Mouse (Mus musculus): ENCODE measurements around the gene Ccr1l1. TPM values are rescaled to one million over a fixed set of nuclear protein-coding genes. Genes with fewer than 3 reads are reported as not detected.

The Ccr1l1 gene
- polyA plus RNA-seq, 1 experiment from 2014 or later = not detected

GRCm38 (mm10) chr9:123931761-123932700, 46.2 kb downstream of the Ccr1l1 start:
- 75% methylated on average over 6 of the region's 6 CpGs for WGBS
- Histone ChIP-seq H3K27me3 (ENCODE audit: insufficient read depth, poor library complexity, severe bottlenecking) (no peaks in the 10 kb centered on the region), H3K4me3 (no peak overlapping the region), H3K36me3 (no peaks in the 10 kb centered on the region), H3K27ac (no peak overlapping the region), H3K9me3 (no peaks in the 10 kb centered on the region), H3K4me1 (replicated peaks) (peaks cover 7% of the 10 kb centered on the region; the same call in 1 of the 2 replicates)
- DNase-seq (ENCODE audit: low spot score) = no peak

GRCm38 (mm10) chr9:123930926-123931325, 47.3 kb downstream of the Ccr1l1 start:
- no peak for DNase-seq (ENCODE audit: low spot score)
- Histone ChIP-seq H3K9me3 (0 out of 2 replicates have a peak, but pooled peaks cover 2% of the 10 kb centered on the region), H3K4me1 (replicated peaks) (peaks cover 8% of the 10 kb centered on the region), H3K36me3 (no peaks in the 10 kb centered on the region), H3K27me3 (ENCODE audit: insufficient read depth, poor library complexity, severe bottlenecking) (no peaks in the 10 kb centered on the region), H3K4me3 (no peak overlapping the region), H3K27ac (no peak overlapping the region)
- 86% methylated on average over 3 of the region's 3 CpGs for WGBS

GRCm38 (mm10) chr9:123930476-123930875, 47.7 kb downstream of the Ccr1l1 start:
- H3K4me1 ChIP-seq (replicated peaks) = peaks cover 13% of the 10 kb centered on the region
- H3K27me3 ChIP-seq (ENCODE audit: insufficient read depth, poor library complexity, severe bottlenecking) = no peaks in the 10 kb centered on the region
- no peak for DNase-seq (ENCODE audit: low spot score)
- 0 out of 2 replicates have a peak, but pooled peaks cover 3% of the 10 kb centered on the region for H3K9me3 ChIP-seq
- H3K36me3 ChIP-seq = no peaks in the 10 kb centered on the region
- H3K27ac ChIP-seq = no peak overlapping the region
- H3K4me3 ChIP-seq = no peak overlapping the region
- 81% methylated on average over 3 of the region's 3 CpGs for WGBS

GRCm38 (mm10) chr9:123929936-123930335, 48.3 kb downstream of the Ccr1l1 start:
- 89% methylated on average over 4 of the region's 4 CpGs for WGBS
- Histone ChIP-seq H3K9me3 (0 out of 2 replicates have a peak, but pooled peaks cover 3% of the 10 kb centered on the region), H3K4me3 (no peak overlapping the region), H3K27me3 (ENCODE audit: insufficient read depth, poor library complexity, severe bottlenecking) (no peaks in the 10 kb centered on the region), H3K27ac (no peak overlapping the region), H3K36me3 (no peaks in the 10 kb centered on the region), H3K4me1 (replicated peaks) (peaks cover 14% of the 10 kb centered on the region)
- DNase-seq (ENCODE audit: low spot score) = no peak

- no peak for DNase-seq (ENCODE audit: low spot score)
- Histone ChIP-seq H3K27me3 (ENCODE audit: insufficient read depth, poor library complexity, severe bottlenecking) (no peaks in the 10 kb centered on the region), H3K4me3 (no peak overlapping the region), H3K9me3 (0 out of 2 replicates have a peak, but pooled peaks cover 3% of the 10 kb centered on the region), H3K27ac (no peak overlapping the region), H3K36me3 (no peaks in the 10 kb centered on the region), H3K4me1 (replicated peaks) (peaks cover 24% of the 10 kb centered on the region)
- 53% methylated on average over 8 of the region's 8 CpGs for WGBS
Measured at GRCm38 (mm10) chr9:123928759-123929246, 49.4 kb downstream of the Ccr1l1 start.

- no peak for DNase-seq (ENCODE audit: low spot score)
- H3K27ac ChIP-seq = no peak overlapping the region
- 76% methylated on average over 12 of the region's 12 CpGs for WGBS
Measured at GRCm38 (mm10) chr9:123928118-123928758, 50.0 kb downstream of the Ccr1l1 start.

GRCm38 (mm10) chr9:123927281-123927960, 50.8 kb downstream of the Ccr1l1 start:
- Histone ChIP-seq H3K9me3 (0 out of 2 replicates have a peak, but pooled peaks cover 3% of the 10 kb centered on the region), H3K36me3 (no peaks in the 10 kb centered on the region), H3K4me3 (no peak overlapping the region), H3K27me3 (ENCODE audit: insufficient read depth, poor library complexity, severe bottlenecking) (peaks cover 7% of the 10 kb centered on the region; the same call in 1 of the 2 replicates), H3K4me1 (replicated peaks) (peaks cover 33% of the 10 kb centered on the region), H3K27ac (no peak overlapping the region)
- peak; percentile 10 for DNase-seq (ENCODE audit: low spot score)
- 59% methylated on average over 16 of the region's 16 CpGs for WGBS

More at GRCm38 (mm10) chr9:123928118-123928758, 50.0 kb downstream of the Ccr1l1 start:
- Histone ChIP-seq H3K27me3 (ENCODE audit: insufficient read depth, poor library complexity, severe bottlenecking) (peaks cover 5% of the 10 kb centered on the region; the same call in 1 of the 2 replicates), H3K36me3 (no peaks in the 10 kb centered on the region), H3K4me3 (no peak overlapping the region), H3K9me3 (0 out of 2 replicates have a peak, but pooled peaks cover 3% of the 10 kb centered on the region), H3K4me1 (replicated peaks) (peaks cover 30% of the 10 kb centered on the region)

Other genes with a start within 250 kb of the Ccr1l1 start
- gene Cxcr6, start 171.9 kb downstream of the Ccr1l1 start, polyA plus RNA-seq (2016; fragmentation: Nextera tagmentation; extraction: Ambion mirVana) = 0.09 TPM in 1 of 2 replicates, not detected in the other
- 8.5 and 9.4 TPM in 2 replicates for gene Fyco1, start 126.5 kb downstream of the Ccr1l1 start, polyA plus RNA-seq (2016; fragmentation: Nextera tagmentation; extraction: Ambion mirVana)
- 0.05 TPM in 1 of 2 replicates, not detected in the other for gene Xcr1, start 116.4 kb downstream of the Ccr1l1 start, polyA plus RNA-seq (2016; fragmentation: Nextera tagmentation; extraction: Ambion mirVana)
- gene Ccr1, start 9.7 kb downstream of the Ccr1l1 start, polyA plus RNA-seq (2016; fragmentation: Nextera tagmentation; extraction: Ambion mirVana) = 0.90 and 1.0 TPM in 2 replicates
- gene Ccr3, start 43.6 kb upstream of the Ccr1l1 start, polyA plus RNA-seq (2016; fragmentation: Nextera tagmentation; extraction: Ambion mirVana) = not detected in 2 replicates
- 0.05 and 0.09 TPM in 2 replicates for gene Ccr2, start 123.5 kb upstream of the Ccr1l1 start, polyA plus RNA-seq (2016; fragmentation: Nextera tagmentation; extraction: Ambion mirVana)
- 0.76 and 0.78 TPM in 2 replicates for gene Ccr5, start 143.1 kb upstream of the Ccr1l1 start, polyA plus RNA-seq (2016; fragmentation: Nextera tagmentation; extraction: Ambion mirVana)

Measured in hindbrain, embryonic 10.5 days (tissue).